Mouse (Mus musculus) telencephalon, adult 2 months (tissue): ENCODE data around the gene Arhgap10.

Experiments used
- DNase-seq: peaks from one replicate; pipeline ENCODE4 v3.0.0-alpha.2; 2011; ENCODE audit warnings: low read depth, low spot score

Gene Arhgap10

GRCm38 (mm10) chr8:77444166-77444870 is 73.4 kb downstream of the Arhgap10 start:
- no peak for DNase-seq

- no peak for DNase-seq
Measured at GRCm38 (mm10) chr8:77442452-77442851, 75.3 kb downstream of the Arhgap10 start.

GRCm38 (mm10) chr8:77440913-77441312 is 76.8 kb downstream of the Arhgap10 start:
- DNase-seq: no peak

GRCm38 (mm10) chr8:77440324-77440880 is 77.4 kb downstream of the Arhgap10 start:
- no peak for DNase-seq

- no peak for DNase-seq
Measured at GRCm38 (mm10) chr8:77439670-77440069, 78.1 kb downstream of the Arhgap10 start.

- DNase-seq: no peak
Measured at GRCm38 (mm10) chr8:77437807-77438493, 79.8 kb downstream of the Arhgap10 start.

GRCm38 (mm10) chr8:77436013-77436990 is 81.5 kb downstream of the Arhgap10 start:
- DNase-seq: no peak

GRCm38 (mm10) chr8:77433221-77433620 is 84.5 kb downstream of the Arhgap10 start:
- DNase-seq: no peak

GRCm38 (mm10) chr8:77432726-77433125 is 85.0 kb downstream of the Arhgap10 start:
- no peak for DNase-seq

GRCm38 (mm10) chr8:77428420-77428819 is 89.3 kb downstream of the Arhgap10 start:
- no peak for DNase-seq

GRCm38 (mm10) chr8:77428015-77428414 is 89.7 kb downstream of the Arhgap10 start:
- no peak for DNase-seq

- no peak for DNase-seq
Measured at GRCm38 (mm10) chr8:77427438-77427837, 90.3 kb downstream of the Arhgap10 start.

GRCm38 (mm10) chr8:77423850-77424249 is 93.9 kb downstream of the Arhgap10 start:
- DNase-seq: no peak

GRCm38 (mm10) chr8:77422632-77423252 is 95.0 kb downstream of the Arhgap10 start:
- DNase-seq: no peak

- no peak for DNase-seq
Measured at GRCm38 (mm10) chr8:77421596-77421995, 96.2 kb downstream of the Arhgap10 start.

GRCm38 (mm10) chr8:77419731-77420130 is 98.0 kb downstream of the Arhgap10 start:
- no peak for DNase-seq

GRCm38 (mm10) chr8:77416738-77417137 is 101.0 kb downstream of the Arhgap10 start:
- no peak for DNase-seq

GRCm38 (mm10) chr8:77416034-77416433 is 101.7 kb downstream of the Arhgap10 start:
- no peak for DNase-seq

GRCm38 (mm10) chr8:77411262-77411661 is 106.5 kb downstream of the Arhgap10 start:
- DNase-seq: no peak

- no peak for DNase-seq
Measured at GRCm38 (mm10) chr8:77410394-77410793, 107.4 kb downstream of the Arhgap10 start.

GRCm38 (mm10) chr8:77408527-77409215 is 109.1 kb downstream of the Arhgap10 start:
- DNase-seq: no peak
